Mouse (Mus musculus) spleen, adult 2 months (tissue): ENCODE data around the gene Gm3636.
"Not testable (repeated sequence)": the region's sequence is repeated elsewhere in the genome, so short reads cannot be mapped to it uniquely, and the experiment has no call there.

Experiments used
- CTCF ChIP-seq: fragments of 200-500 bp; IDR thresholded peaks from 2 replicates; pipeline ENCODE4 v1.5.1; 2011; ENCODE audit warnings: mild to moderate bottlenecking, inconsistent platforms; ENCODE audit not compliant: insufficient read depth, insufficient read length, insufficient replicate concordance; ENCODE audit errors: extremely low read depth
- POLR2A ChIP-seq: fragments of 200-500 bp; IDR thresholded peaks from 2 replicates; pipeline ENCODE4 v1.6.1; 2011; ENCODE audit warnings: low read depth, low read length, inconsistent platforms

DNA sequence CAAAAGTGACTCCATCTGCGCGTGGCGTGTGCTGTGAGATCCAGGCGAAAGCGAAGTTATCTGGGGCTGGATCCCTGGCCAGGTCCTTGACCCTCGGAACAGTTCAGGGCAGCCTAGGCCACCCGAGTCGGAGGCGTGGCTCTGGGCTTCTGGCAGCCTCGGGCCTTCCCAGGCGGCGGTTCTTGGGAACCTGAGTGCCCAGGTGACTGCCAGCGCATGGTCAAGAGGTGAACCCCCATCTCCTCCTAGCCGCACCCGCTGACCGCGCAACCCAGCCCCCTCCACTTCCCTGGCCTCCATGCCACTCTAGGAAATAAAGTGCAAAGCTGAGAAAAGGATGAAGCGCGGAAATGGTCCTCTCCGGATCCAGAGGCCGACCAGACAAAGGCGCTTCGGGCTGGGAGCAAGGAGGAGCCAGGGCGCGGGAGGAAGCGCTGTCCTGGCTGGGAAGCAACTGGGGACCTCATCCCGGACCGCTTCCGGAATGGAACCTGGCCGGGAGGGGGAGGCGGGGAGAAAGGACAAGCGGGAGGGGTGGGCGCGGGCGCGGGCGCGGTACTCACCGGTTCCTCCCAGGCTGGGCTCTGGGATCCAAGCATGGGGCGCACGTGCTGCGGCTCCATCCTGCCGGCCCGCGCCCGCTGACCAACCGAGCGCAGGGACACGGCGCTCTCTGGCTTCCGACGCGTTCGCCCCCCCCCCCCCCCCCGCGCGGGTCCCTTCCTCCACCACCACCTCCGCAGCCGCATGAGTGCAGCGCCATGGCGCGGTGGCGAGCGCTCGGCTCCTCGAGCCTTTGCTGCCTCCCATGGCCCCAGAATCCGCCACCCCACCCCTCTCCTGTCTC is 14.5 kb upstream of the Gm3636 start:
- TF ChIP-seq POLR2A, CTCF: not testable (repeated sequence)
